ENCODE assay signal across 27 mouse cellular contexts in genomic region chr9:98722885-98723284, GRCm38 (mm10).
"Had no signal": no experiment of that assay in that cellular context is flagged by ENCODE, and none has a peak within 500 bp of the region (broad histone marks: within the 10 kb centered on the region; RNA-seq: fewer than 3 reads in every experiment).

No protein-coding gene starts in this region.

- H3K27me3 ChIP-seq: heart, embryonic 13.5 days; heart, embryonic 15.5 days; hindbrain, embryonic 12.5 days; limb, embryonic 12.5 days; liver, embryonic 13.5 days; liver, embryonic 15.5 days had no signal

- H3K27ac ChIP-seq: gastrocnemius, adult 2 months; heart, adult 2 months; heart, embryonic 13.5 days; heart, embryonic 15.5 days; hindbrain, embryonic 10.5 days; hindbrain, embryonic 12.5 days; hindbrain, embryonic 14.5 days; layer of hippocampus, adult 2 months; left cerebral cortex, adult 2 months; limb, embryonic 10.5 days; limb, embryonic 12.5 days; liver, embryonic 13.5 days; liver, embryonic 15.5 days had no signal

- H3K4me2 ChIP-seq: heart, embryonic 11.5 days; heart, embryonic 13.5 days; heart, embryonic 15.5 days; hindbrain, embryonic 12.5 days; hindbrain, embryonic 14.5 days; limb, embryonic 12.5 days; liver, embryonic 11.5 days; liver, embryonic 13.5 days; liver, embryonic 15.5 days had no signal

- DNase-seq: gastrocnemius, adult 2 months; gastrocnemius, postnatal 10 days; gastrocnemius, postnatal 25 days; heart, adult 2 months; heart, postnatal 14 days; heart, postnatal 4 days; kidney, adult 2 months; kidney, postnatal 14 days; kidney, postnatal 4 days; liver; liver, embryonic 13.5 days had no signal

- H3K4me1 ChIP-seq: heart, embryonic 15.5 days; liver, embryonic 13.5 days; liver, embryonic 15.5 days had no signal

- ATAC-seq: forebrain, embryonic 16.5 days; hindbrain, embryonic 16.5 days; inflammation-experienced regulatory T-cells, adult 6 months; intestine, embryonic 16.5 days had no signal

- H3K9ac ChIP-seq: heart, embryonic 13.5 days; heart, embryonic 15.5 days; hindbrain, embryonic 12.5 days; hindbrain, embryonic 14.5 days; limb, embryonic 12.5 days; liver, embryonic 13.5 days; liver, embryonic 15.5 days had no signal

- H3K4me3 ChIP-seq: gastrocnemius, adult 2 months; heart, adult 2 months; heart, embryonic 13.5 days; heart, embryonic 15.5 days; hindbrain, embryonic 10.5 days; hindbrain, embryonic 12.5 days; layer of hippocampus, adult 2 months; left cerebral cortex, adult 2 months; limb, embryonic 10.5 days; limb, embryonic 12.5 days; liver, embryonic 13.5 days; liver, embryonic 15.5 days had no signal

- H3K9me3 ChIP-seq: heart, embryonic 13.5 days; heart, embryonic 15.5 days; hindbrain, embryonic 10.5 days; limb, embryonic 10.5 days; limb, embryonic 12.5 days; liver, embryonic 13.5 days; liver, embryonic 15.5 days had no signal

- H3K36me3 ChIP-seq: heart, embryonic 13.5 days; heart, embryonic 15.5 days; hindbrain, embryonic 10.5 days; hindbrain, embryonic 12.5 days; limb, embryonic 10.5 days; limb, embryonic 12.5 days; liver, embryonic 13.5 days; liver, embryonic 15.5 days had no signal
